23 mouse cellular contexts compared by ENCODE assay signal in genomic region chr2:35963280-35963679, GRCm38 (mm10). TPM values are rescaled to one million over a fixed set of nuclear protein-coding genes. Genes with fewer than 3 reads are reported as not detected.
DNase-seq lines count a peak whose midpoint lies in the region; ATAC-seq and TF ChIP-seq lines count a peak whose summit lies in the region.
"Had no signal": no experiment of that assay in that cellular context is flagged by ENCODE, and none has a peak within 500 bp of the region (broad histone marks: within the 10 kb centered on the region; RNA-seq: fewer than 3 reads in every experiment).

No protein-coding gene starts in this region.

- no peaks in the 10 kb centered on the region for H3K27me3 ChIP-seq in hindbrain, embryonic 11.5 days (ENCODE audit: control insufficient read depth, insufficient read depth, low read length)
- H3K27me3 ChIP-seq in hindbrain, embryonic 16.5 days (replicated peaks; ENCODE audit: control insufficient read depth, insufficient read depth, low read length) = no peaks in the 10 kb centered on the region
- H3K27me3 ChIP-seq in hindbrain, embryonic 14.5 days (ENCODE audit: control insufficient read depth, insufficient read depth, low read length) = no peaks in the 10 kb centered on the region
- no peaks in the 10 kb centered on the region for H3K27me3 ChIP-seq in neural tube, embryonic 15.5 days (replicated peaks)
- H3K27me3 ChIP-seq: forebrain, embryonic 13.5 days; hindbrain, embryonic 15.5 days; Patski had no signal

- 0 out of 2 replicates have a peak, but pooled peaks have one; percentile 45 for ATAC-seq in hindbrain, embryonic 11.5 days (ENCODE audit: low FRiP score)
- no peak for ATAC-seq in hindbrain, embryonic 16.5 days
- peak; percentile 52 for ATAC-seq in hindbrain, embryonic 14.5 days (ENCODE audit: low FRiP score)
- ATAC-seq in neural tube, embryonic 15.5 days (ENCODE audit: low FRiP score) = peak; percentile 36
- no peak for ATAC-seq in frontal cortex, adult (ENCODE audit: low TSS enrichment)
- ATAC-seq: forebrain, embryonic 13.5 days; forebrain, embryonic 16.5 days; inflammation-experienced regulatory T-cells, adult 6 months; Patski had no signal

- WGBS in hindbrain, embryonic 11.5 days = 68% methylated on average over 2 of the region's 2 CpGs
- WGBS in hindbrain, embryonic 16.5 days = 68% methylated on average over 2 of the region's 2 CpGs
- WGBS in hindbrain, embryonic 14.5 days = 52% methylated on average over 2 of the region's 2 CpGs
- WGBS in neural tube, embryonic 15.5 days = 23% methylated on average over 2 of the region's 2 CpGs

- H3K4me2 ChIP-seq in hindbrain, embryonic 11.5 days (replicated peaks; ENCODE audit: low read depth, low read length) = no peak overlapping the region
- H3K4me2 ChIP-seq in hindbrain, embryonic 16.5 days (ENCODE audit: low read length) = no peak overlapping the region
- H3K4me2 ChIP-seq in hindbrain, embryonic 14.5 days (replicated peaks) = no peak overlapping the region
- H3K4me2 ChIP-seq in neural tube, embryonic 15.5 days = no peak overlapping the region
- H3K4me2 ChIP-seq: forebrain, embryonic 13.5 days; heart, embryonic 11.5 days; hindbrain, embryonic 15.5 days had no signal

- H3K4me3 ChIP-seq in hindbrain, embryonic 11.5 days (ENCODE audit: low read depth, low read length) = no peak overlapping the region
- no peak overlapping the region for H3K4me3 ChIP-seq in hindbrain, embryonic 16.5 days (ENCODE audit: low read length)
- H3K4me3 ChIP-seq in layer of hippocampus, adult 2 months = no peak overlapping the region
- no peak overlapping the region for H3K4me3 ChIP-seq in hindbrain, embryonic 14.5 days (replicated peaks; ENCODE audit: low read length)
- H3K4me3 ChIP-seq in neural tube, embryonic 15.5 days (replicated peaks) = no peak overlapping the region
- H3K4me3 ChIP-seq: forebrain, embryonic 10.5 days; forebrain, embryonic 13.5 days; gastrocnemius, adult 2 months; hindbrain, embryonic 15.5 days had no signal

- DNase-seq in hindbrain, embryonic 11.5 days (ENCODE audit: low spot score) = no peak
- DNase-seq in layer of hippocampus, adult 2 months (ENCODE audit: low spot score in 2 of 2) = no peak
- no peak for DNase-seq in layer of hippocampus, postnatal 25 days (ENCODE audit: extremely low spot score in 1 of 2, low spot score in 1 of 2)
- no peak for DNase-seq in hindbrain, embryonic 14.5 days (ENCODE audit: low spot score)
- DNase-seq: adrenal gland, postnatal 10 days; adrenal gland, postnatal 36 days; cerebellum, adult 18-20 months; cerebellum, adult 9-10 months; cerebellum, postnatal 14 days; gastrocnemius, adult 2 months; gastrocnemius, postnatal 14 days; heart, adult 11 months; heart, postnatal 36 days had no signal

- no peaks in the 10 kb centered on the region for H3K4me1 ChIP-seq in hindbrain, embryonic 11.5 days (replicated peaks; ENCODE audit: control insufficient read depth, insufficient read depth, low read length)
- peaks cover 4% of the 10 kb centered on the region for H3K4me1 ChIP-seq in hindbrain, embryonic 16.5 days (ENCODE audit: control insufficient read depth, insufficient read depth, low read depth, low read length)
- H3K4me1 ChIP-seq in hindbrain, embryonic 14.5 days (replicated peaks; ENCODE audit: control insufficient read depth, insufficient read depth, low read length) = peaks cover 10% of the 10 kb centered on the region
- peaks cover 38% of the 10 kb centered on the region for H3K4me1 ChIP-seq in neural tube, embryonic 15.5 days
- H3K4me1 ChIP-seq: forebrain, embryonic 13.5 days had no signal

- no peak overlapping the region for H3K9ac ChIP-seq in hindbrain, embryonic 11.5 days (ENCODE audit: low read depth, low read length)
- no peak overlapping the region for H3K9ac ChIP-seq in hindbrain, embryonic 16.5 days (ENCODE audit: low read depth, low read length)
- H3K9ac ChIP-seq in hindbrain, embryonic 14.5 days = no peak overlapping the region; the same call in 1 of the 2 replicates
- no peak overlapping the region for H3K9ac ChIP-seq in neural tube, embryonic 15.5 days (replicated peaks)
- H3K9ac ChIP-seq: forebrain, embryonic 13.5 days; hindbrain, embryonic 15.5 days had no signal

- H3K27ac ChIP-seq in hindbrain, embryonic 11.5 days (ENCODE audit: low read depth, low read length) = no peak overlapping the region; the same call in 1 of the 2 replicates
- H3K27ac ChIP-seq in hindbrain, embryonic 16.5 days (ENCODE audit: low read depth, low read length) = no peak overlapping the region
- peak overlapping the region; percentile 46; the same call in 1 of the 2 replicates for H3K27ac ChIP-seq in layer of hippocampus, adult 2 months
- H3K27ac ChIP-seq in hindbrain, embryonic 14.5 days = no peak overlapping the region; the same call in 1 of the 2 replicates
- no peak overlapping the region; the same call in 1 of the 2 replicates for H3K27ac ChIP-seq in neural tube, embryonic 15.5 days (replicated peaks)
- H3K27ac ChIP-seq: forebrain, embryonic 10.5 days; forebrain, embryonic 13.5 days; gastrocnemius, adult 2 months; hindbrain, embryonic 15.5 days had no signal

- H3K36me3 ChIP-seq in hindbrain, embryonic 11.5 days (ENCODE audit: control insufficient read depth, insufficient read depth, low read length) = no peaks in the 10 kb centered on the region
- H3K36me3 ChIP-seq in hindbrain, embryonic 16.5 days (ENCODE audit: control insufficient read depth, insufficient read depth, low read length) = no peaks in the 10 kb centered on the region
- no peaks in the 10 kb centered on the region for H3K36me3 ChIP-seq in hindbrain, embryonic 14.5 days (replicated peaks; ENCODE audit: control insufficient read depth, insufficient read depth)
- H3K36me3 ChIP-seq in neural tube, embryonic 15.5 days = no peaks in the 10 kb centered on the region
- H3K36me3 ChIP-seq: forebrain, embryonic 10.5 days; hindbrain, embryonic 15.5 days had no signal

- no peak for TF ChIP-seq CTCF in layer of hippocampus, adult 2 months (conservative IDR thresholded peaks at IDR 0.05)

- H3K9me3 ChIP-seq in hindbrain, embryonic 11.5 days (ENCODE audit: control insufficient read depth, low read length) = no peaks in the 10 kb centered on the region
- H3K9me3 ChIP-seq in hindbrain, embryonic 16.5 days (ENCODE audit: control insufficient read depth, low read length) = no peaks in the 10 kb centered on the region
- no peaks in the 10 kb centered on the region for H3K9me3 ChIP-seq in hindbrain, embryonic 14.5 days (ENCODE audit: control insufficient read depth, low read length)
- H3K9me3 ChIP-seq in neural tube, embryonic 15.5 days (replicated peaks) = no peaks in the 10 kb centered on the region
- H3K9me3 ChIP-seq: forebrain, embryonic 10.5 days; forebrain, embryonic 13.5 days; hindbrain, embryonic 15.5 days had no signal

RNA-seq across cellular contexts. Expression of gene Ttll11, which starts 16.4 kb away (rescaled TPM):
- polyA plus RNA-seq in hindbrain, embryonic 11.5 days (2014; fragmentation: Nextera tagmentation; extraction: Ambion mirVana) = 1.3 and 1.9 TPM in 2 replicates
- polyA plus RNA-seq in hindbrain, embryonic 16.5 days (2015; fragmentation: Nextera tagmentation; extraction: Ambion mirVana) = 2.6 and 4.7 TPM in 2 replicates
- 10 to 100 TPM; 33.9 to 38.8 TPM for total RNA-seq in layer of hippocampus, adult 2 months (2021)
- 10 to 100 TPM; 30.5 to 30.7 TPM for total RNA-seq in layer of hippocampus, postnatal 25 days (2021)
- 6.6 and 7.9 TPM in 2 replicates for polyA plus RNA-seq in hindbrain, embryonic 14.5 days (2014; fragmentation: Nextera tagmentation; extraction: Ambion mirVana)
- polyA plus RNA-seq in neural tube, embryonic 15.5 days (2015; fragmentation: Nextera tagmentation; extraction: Ambion mirVana) = 4.5 and 5.7 TPM in 2 replicates
- polyA plus RNA-seq: inflammation-experienced regulatory T-cells, adult 6 months had no signal

Comparison
In these comparisons a context has a peak if more than half of its experiments do, and no peak if none do; other contexts are left out.
1. ATAC-seq: peak in hindbrain, embryonic 11.5 days (single experiment), hindbrain, embryonic 14.5 days (single experiment) and neural tube, embryonic 15.5 days (single experiment); none in hindbrain, embryonic 16.5 days (single experiment) and frontal cortex, adult (single experiment).